Mouse (Mus musculus) thymus, postnatal 25 days (tissue): ENCODE results near the gene Dars.

Source experiments
- DNase-seq: peaks from one replicate; pipeline ENCODE4 v3.0.0; 2022

Gene Dars

DNA sequence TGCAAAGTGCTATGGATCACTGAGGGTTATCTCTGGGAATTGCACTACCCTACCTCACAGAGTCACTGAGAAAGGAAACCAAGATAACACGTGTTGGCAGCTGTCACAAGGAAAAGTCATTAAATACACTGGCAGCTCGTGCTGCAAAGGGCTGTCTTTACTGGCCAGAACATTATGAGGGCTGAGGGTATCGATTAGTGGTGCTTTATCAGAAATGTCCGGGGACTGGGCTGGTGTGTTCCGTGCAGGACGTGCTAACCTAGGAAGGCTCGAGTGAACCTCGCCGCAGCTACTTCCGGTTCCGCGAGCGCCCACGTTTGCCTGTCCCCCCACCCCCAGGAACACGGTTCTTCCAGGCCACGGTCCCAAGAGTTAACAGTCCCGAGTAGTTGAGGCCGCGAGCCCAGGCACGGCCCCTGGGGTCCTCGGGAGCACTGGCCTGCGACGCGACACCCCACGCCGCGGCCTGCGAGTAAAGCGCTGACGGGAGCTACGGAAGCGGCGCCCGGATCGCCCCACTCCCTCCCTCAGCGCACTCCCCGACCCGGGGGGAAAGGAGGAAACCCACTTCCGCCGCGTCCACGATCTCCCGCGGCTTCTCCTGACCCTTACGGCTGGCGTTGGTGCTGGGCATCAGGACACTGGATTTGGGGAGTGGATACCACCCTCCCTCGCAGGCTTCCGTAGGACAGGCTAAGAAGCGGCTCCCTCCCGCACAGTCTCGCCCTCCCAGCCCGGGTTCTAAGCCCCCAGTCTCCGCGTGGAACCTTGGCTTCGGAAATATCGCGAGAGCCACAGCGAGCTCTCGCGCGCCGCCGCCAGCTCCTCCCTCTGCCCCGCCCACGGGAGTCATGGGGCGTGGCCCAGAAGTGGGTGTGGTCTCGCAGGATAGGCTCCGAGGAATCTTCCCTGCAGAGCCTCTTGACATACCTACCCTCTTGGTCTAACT, at the start of gene Dars:
Dars (minus strand) TSS at position 785 of the 949 bp plus-strand sequence.
- peak; percentile 97 for DNase-seq

DNA sequence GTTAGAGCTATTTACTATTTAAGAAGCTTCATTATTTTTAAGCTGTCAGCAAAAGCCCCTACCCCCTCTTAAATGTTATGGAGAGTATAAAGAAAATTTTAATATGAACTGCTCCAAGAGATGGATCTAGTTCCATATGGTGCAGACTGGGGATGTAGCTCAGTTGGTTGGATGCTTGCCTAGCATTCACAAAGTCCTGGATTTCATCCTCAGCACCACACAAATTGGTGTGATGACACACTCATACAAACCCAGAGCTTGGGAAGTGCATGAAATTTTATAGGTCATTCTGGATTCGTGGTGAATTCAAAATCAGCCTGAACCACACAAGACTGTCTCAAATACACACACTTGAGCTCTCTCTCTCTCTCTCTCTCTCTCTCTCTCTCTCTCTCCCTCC, 49.7 kb upstream of the Dars start:
- DNase-seq, result no peak

DNA sequence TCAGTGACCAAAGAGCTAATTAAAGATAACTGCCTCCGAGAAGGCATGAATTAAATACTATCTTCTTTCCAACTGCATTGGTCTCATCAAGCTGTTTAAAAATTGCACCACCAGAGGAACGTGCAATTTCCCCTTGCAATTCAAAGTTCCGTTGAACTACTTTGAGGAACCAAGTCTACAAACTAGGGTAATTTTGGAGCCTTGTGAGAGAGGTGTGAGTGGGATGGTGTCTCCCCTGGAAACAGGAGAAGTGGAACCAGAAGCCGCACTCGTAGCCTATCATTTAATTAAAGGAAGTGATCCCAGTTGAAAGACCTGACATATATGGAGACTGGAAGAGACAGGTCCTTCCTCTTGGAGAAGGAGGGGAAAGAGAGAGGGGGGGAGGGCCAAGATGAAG, 46.3 kb upstream of the Dars start:
- no peak for DNase-seq

DNA sequence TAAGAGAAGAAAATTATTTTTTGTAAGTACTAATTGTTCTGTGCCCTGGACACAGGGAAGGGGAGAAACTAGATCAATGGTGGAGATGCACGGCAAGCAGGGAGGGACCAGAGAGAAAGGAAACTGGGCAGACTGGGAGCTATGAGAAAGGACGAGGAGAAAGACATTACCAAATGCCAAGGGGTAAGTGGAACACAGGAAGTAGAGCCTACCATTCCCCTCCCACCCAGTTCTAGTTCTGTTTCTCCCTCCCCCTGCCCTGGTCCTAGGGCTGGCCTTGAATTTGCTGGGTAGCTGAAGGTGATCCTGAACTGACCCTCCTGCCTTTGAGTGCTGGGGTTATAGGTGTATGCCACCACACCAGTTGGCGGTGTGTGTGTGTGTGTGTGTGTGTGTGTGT, 45.2 kb upstream of the Dars start:
- no peak for DNase-seq

DNA sequence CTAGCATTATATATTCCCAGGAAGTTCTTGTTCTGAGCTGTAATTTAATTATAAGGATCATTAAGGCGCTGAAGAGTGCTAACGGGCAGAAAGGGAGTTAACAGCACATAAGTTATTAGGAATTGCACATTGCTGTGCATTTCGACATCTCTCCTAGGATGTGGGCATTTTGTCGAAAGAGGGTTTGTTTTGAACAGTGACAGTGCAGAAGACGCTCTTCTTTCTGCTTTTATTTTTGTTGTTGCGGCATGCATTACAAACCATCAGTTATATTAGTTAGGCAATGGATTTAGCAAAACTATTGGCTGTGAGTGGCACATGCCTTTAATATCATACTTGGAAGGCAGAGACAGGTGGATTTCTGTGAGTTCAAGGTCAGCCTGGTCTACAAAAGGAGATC, 43.6 kb upstream of the Dars start:
- no peak for DNase-seq

DNA sequence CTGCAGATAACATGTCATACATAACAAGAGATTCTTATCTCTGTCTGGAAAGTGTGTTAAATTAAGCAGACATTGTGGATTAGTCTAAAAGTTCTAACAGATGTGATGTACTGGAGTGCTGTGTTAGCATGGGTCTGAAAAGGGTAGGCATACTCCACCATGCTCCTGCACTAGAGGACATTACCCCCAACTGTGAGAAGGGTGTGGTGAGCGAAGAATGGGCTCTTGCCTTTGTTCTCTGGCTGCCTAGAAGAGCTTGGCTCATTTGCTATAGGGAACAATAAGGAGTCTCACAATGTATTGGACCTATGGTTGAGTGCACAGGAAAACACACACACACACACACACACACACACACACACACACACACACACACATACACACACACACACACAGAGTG, 42.3 kb upstream of the Dars start:
- no peak for DNase-seq

DNA sequence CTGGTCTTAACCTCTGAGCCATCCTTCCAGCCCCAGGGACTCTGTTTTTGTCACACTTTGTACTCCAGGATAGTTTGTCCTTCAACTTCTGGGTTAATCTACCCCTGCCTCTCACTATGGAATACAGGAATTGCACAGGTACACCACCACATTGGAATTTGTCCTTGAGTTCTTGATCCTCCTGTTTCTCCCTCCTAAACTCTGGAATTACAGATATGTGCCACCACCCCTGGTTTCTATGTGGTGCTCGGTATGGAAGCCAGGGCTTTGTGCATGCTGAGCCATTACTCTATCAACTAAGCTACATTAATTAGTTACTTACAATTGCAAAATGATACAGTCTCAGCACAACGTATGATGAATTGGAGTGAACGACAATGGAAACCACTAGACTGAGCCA, 41.8 kb upstream of the Dars start:
- DNase-seq, result no peak

DNA sequence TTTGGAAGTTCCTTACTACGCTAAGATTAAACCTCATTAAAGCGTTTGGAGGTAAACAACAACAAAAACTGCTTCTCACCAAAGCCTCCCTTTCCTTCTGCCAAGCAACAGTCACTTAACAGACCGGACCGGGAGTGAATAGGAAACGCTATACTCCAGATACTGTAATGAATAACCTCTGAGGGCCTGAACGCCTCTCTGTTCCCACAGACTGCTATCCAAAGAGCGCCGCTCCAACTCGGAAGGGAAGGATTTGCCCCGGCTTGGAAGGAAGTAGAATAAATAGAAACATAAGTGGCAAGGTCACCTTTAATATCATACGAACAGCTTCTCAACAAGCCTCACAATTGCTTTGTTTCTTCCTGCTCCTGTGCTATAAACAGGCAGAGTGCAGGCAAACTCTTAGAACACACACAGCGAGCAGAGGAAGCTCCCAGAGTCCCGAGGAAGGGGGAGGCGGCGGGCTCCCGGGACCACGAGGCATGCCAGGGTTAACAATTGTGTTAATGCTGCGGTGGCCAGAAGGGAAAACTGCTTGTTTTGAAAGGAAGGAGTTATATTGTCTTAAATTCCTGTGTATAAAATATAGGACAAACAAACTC, 39.8 kb upstream of the Dars start:
- no peak for DNase-seq

DNA sequence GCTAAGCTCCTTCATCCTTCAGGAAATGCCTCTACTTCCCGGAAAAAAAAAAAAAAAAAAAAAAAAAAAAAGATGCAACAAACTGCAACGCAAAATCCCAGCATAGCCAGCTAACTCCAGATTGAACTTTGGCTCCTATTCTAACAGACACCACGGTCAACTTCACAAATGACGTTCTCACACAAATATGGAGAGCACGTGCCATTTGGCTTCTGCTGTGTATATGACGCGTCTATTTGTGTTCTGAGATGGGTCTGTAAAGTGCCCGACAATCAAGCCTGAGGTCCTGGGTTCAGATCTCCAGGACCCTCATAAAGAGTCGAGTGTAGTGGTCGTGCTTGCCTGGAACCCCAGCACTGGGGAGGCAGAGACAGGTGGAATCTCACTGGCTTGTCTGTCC, 39.1 kb upstream of the Dars start:
- DNase-seq, result no peak

DNA sequence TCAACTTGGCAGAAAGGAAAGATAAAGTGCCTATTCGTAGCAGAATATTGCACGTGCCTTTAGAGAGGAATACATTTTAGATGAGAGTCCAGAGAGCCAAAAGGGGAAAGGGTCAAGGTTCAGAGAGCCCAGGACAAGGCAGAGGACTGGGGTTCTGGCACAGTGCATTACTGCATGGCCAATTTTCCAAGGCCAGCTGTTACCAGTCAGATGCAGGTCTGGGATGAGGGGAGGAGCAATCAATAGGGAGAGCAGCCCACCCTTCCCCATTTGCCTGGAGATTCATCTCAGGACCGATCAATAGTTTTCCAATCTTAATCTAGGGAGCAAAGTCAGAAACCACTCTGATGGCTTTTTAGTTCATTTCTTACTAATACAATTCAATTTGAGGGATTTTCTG, 35.0 kb upstream of the Dars start:
- DNase-seq, result no peak

DNA sequence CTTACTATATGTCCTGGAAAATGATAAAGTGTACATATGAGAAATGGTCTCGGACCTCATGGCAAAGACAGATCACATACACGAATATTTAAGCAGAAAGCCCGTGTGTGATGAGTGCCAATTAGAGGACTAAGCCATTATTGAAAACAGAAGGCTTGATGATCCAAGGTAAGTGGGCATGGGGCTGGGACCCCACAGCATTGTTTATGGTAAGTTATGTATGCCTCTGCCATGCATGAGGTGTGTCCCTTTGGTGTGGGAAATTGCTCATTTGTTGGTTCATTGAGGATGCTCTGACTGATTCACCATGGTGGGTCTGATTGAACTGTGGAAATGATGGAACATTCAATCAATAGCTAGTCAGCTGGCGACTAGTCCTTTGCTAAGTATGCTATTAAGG, 34.0 kb upstream of the Dars start:
- no peak for DNase-seq

DNA sequence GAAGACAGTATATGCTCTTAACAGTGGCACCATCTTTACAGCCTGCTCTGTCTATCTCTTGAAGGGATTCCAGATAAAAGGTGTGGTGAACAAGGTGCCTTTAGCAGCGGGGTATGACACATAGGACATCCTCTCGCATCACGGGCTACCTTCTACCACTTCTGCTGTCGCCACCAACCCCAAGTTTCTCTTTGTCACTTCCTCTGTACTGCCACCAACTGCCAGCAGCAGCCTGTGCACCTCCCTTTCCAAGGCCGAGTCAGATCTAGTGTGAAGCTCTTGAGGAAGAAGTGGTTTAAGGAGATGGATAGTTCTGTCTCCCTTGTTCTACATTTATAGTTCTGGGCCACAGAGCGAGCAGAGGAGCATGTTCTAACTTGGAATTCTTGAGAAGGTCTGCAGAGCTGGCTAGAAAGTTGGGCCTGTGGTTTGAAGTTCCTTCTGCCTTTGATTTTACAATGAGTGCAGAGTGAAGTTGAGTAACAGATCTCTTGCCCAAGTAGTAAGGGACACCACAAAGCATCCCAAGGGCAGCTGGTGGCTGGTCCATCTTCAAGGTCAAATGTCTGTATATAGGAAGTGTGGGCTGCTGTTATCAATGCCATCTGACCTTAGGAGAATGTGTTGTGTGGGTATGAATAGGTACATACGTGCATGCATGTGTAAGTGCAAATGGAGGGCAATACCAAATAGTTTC, 30.2 kb upstream of the Dars start:
- peak; percentile 72 for DNase-seq

DNA sequence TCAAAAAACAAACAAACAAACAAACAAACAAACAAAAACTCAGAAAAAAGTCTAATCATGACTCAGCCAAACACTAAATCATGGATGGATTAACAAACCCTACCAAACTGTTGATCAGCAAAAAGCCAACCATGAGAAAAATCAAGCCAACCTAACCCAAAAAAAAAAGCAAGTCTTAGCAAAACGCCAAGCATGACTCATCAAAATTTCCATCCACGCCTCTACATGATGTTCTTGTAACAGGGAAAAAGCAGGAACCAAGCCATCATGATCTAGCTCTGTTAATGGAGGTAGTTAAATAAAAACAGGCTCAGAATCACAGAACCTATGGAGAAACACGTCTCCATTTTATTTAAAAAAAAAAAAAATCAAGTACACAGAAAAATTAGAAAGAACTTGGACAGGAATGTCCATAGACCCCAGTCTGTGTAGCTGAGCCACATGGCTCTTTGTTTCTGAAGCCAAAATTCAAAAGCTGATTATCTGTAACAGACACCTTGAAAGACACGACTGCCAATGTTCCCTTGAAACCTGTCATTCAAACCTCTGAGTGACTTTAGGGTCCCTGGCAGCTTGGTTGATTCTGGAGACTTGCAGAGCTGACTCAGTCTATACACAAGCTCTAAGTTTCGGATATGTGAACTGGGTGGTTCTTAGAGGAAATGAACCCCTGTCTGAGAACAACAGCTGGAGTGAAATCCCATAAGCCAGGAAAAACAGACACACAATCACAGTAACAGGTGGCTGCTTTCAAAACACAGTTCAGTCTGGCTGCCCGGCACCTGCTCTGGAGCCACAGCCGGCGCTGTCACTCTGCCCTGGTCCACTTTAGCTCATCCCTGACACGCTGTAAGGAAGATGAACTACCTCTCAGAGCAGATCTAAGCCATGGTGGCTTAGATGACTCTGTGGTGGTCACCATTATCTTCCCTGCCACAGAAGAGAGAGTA, 27.0 kb upstream of the Dars start:
- DNase-seq, result peak; percentile 37

DNA sequence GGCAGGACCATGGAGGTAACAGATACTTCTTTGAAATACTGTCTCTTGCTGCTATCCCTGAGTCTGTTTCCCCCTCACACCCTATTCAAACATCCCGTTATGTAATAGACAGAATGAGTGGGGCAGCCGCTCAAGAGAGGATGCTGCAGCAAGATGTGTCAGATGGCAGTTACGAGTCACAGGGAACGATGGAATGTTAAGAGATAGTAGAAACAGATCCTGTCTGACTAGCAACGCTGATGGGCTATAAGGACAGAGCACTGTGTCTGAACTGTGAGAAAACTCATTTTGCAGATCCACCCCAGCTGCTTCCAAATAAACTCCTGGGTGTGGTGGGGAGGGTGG, 23.9 kb upstream of the Dars start:
- DNase-seq, result no peak

DNA sequence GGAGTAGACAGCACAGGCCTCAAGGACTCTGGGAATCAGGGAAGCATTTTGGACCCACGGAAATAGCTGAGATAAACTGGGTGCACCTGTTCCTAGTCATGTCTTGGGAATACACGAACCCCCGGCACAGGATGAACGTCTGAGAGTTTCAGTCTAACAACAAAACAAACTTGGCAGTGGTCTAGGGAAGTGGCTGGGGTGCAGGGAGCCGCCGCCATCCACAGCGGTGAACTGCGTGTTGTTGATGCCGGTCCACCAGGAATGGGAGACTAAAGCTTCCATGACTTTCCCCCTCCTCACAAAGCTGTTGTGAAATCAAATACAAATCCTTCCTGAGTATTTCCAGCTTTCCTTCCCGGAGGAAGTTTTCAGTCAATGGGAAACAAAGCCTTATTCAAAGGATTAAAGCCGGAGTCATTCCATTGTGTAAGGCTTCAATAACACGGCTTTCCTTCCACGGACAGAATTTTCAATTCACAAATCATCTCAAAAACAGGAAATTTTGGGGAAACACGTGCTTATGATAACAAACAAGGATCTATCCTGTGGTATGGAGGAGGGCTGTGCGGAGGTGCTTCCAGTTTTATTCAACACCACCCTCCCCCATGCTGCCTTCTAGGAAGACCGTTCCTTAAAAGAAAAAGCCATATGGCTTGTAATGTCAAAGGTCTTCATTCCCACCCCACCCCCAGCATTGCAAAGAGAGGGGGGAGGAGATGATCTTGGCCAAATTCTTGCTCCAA, 23.4 kb upstream of the Dars start:
- DNase-seq, result no peak

DNA sequence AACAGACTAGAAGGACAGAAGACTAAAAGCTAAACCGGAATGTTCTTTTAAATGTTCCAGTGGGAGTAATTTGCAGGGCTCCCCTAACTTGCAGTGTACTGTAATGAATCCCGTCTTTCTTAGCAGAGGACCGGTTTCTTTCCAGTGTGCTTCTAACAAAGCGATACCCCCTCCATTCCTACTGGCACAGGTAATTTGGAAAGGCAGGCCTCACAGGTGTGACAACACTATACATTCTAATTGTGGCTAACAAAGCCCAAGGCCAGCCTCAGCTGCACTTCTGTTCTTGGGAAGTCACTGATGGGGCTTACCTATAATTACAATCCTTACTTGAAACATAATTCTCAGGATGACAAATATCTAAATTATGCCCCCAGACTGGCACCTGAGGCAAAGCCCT, 22.4 kb upstream of the Dars start:
- no peak for DNase-seq

DNA sequence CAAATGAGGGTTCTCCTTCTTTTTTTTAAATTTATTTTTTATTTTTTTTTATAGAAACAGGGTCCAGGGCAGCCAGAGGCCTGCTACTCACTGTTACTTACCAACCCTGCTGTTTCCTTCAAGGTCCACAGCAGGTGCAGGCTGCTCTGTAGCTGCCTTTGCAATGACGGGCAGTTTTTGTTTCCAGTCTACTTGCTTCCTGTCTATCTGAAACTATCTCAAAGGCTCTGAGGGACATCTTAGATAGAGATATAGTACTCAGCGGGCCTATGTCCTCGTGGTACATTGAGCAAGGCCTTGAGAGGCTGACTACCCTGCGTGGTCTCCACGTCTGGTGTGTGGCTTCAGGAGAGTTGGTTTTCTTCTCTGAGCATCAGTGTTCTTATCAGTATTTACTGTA, 21.4 kb upstream of the Dars start:
- DNase-seq, result peak; percentile 29

DNA sequence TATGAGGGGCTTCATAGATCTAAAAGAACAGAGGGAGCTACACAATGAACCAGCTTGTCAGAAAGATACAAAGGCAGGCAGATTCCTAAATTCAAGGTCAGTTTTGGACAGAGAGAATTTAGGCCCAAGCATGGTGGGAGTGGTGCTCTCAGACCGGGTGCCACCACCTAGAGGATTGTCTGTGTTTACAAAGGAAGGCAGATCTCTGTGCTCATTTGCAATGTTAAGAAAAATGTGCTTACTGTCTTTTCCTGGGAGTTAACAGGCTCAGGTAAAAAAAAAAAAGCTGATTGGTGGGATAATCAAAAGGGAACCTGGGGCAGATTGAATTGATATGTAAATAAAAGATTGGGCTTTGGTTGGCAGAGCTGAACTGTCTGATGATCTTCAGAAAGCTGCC, 20.1 kb upstream of the Dars start:
- DNase-seq, result no peak

DNA sequence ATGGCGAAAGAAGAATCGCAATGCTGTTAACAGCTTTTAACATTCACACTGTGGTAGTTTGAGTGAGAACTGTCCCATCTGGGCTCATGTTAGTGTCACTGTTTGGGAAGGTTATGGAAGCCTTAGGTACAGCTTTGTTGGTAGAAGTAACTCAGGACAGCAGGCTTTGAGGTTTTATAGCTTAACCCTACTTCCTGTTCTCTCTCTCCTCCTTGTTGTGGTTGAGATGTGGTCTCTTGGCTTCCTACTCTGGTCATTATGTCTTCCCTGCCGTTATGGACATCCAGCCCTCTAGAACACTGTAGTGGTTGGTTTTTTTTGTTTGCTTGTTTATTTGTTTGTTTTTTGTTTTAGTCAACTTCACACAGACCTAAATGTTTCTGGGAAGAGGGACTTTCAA, 18.8 kb upstream of the Dars start:
- DNase-seq, result no peak

DNA sequence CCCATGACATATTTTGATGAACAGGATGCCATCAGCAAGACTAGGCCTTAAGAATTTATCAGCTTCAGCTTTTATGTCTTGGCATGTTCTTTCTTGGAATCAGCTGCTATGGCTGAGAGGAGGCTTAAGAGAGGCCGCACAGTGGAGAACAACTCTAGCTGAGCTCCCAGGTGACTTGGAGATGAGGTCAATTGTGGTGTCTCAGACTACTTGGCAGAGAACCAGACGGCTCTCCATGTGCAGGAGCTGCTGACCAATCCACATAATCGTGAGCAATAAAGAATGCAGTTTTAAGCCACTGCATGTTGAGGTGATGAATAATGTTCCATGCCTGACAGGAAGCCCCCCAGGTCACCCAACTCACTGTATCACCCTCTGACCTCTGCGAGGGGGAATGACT, 18.4 kb upstream of the Dars start:
- no peak for DNase-seq

DNA sequence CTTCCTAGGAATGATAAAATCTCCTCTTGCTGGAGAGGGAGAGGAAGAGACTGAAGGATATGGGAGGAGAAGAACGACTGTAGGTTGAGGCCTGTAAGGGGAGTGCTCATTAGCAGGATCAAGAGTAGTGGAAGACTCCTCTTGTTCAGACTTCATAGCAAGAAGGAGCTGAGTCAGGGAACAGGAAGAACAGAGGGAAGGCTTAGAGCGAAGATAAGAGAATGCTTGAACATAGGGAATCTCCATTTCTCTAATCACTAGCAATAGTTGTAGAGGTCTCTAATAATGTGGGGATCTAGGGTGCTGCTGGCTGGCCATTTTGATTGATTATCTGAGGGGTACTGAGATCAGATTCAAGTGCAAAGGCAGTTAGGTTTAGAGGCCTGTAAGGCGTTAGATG, 7.8 kb upstream of the Dars start:
- DNase-seq, result no peak

DNA sequence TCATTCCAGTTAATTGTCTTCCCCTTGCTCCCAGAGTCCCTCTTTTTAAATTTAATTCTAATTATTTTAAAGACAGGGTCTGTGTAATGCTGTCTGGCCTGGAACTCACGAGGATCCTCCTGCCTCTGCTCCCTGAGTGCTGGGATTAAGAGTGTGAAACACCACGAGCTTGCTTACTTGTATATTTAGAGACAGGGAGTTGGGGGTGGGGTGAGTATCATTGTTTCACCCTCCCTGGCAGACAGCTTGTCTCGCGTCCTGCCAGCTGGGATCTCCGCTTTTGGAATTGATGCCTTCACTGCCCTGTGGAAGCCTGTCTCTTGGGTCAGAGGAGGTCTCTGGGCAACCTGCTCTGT, 343 bp upstream of the Dars start:
- peak; percentile 17 for DNase-seq
